Mouse (Mus musculus) T-helper 1 cell (primary cell): ENCODE measurements at regions not wholly inside any gene's neighbourhood (a gene's known extent, or its start where the extent isn't known, plus 50 kb on each side); places are given as distances from the start of the nearest gene placed in this dataset.

Source experiments
- in situ Hi-C: fragments of 300-600 bp; cut with MboI, MseI; formaldehyde crosslinking; loops from one replicate; pipeline ENCODE4 v1.15.1; 2025; ENCODE audit warnings: high pct_unique_total_duplicates

DNA sequence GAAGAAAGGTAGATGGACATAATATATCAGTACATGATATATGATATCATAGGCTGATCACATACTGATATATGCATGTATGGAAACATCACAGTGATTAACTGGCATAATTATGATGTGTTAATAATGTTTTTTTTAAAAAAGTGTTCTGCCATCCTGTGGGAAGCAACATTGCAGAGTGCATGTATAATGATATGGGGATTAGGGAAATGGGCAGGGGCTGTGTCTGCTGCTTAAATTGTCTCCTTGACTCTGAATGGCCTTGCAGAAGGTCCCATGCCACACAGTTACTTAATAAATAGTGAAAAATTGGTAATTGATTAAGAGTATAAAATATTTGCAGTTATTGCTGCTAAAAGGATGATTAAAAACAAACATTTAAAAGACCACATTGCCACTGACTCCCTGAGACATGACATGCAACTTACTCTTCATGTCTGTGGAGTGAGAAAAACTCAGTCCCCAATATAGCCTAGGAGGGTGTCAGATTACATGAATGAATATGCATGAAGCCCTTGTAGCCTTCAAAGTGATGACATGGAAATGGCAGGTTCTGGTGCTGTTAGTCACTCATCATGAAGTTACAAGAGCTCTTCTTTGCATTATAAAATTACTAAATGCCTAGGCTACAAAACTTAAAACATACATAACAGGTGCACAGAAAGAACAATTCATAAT lies 440.1 kb upstream of the Ube2e3 start:
- in situ Hi-C loops = no loop called here

GRCm38 (mm10) chr2:78418561-78419338 lies 449.2 kb upstream of the Ube2e3 start:
- in situ Hi-C loops = no loop called here

- in situ Hi-C loops = no loop called here
Observed at GRCm38 (mm10) chr2:78416574-78417109, 451.3 kb upstream of the Ube2e3 start.

DNA sequence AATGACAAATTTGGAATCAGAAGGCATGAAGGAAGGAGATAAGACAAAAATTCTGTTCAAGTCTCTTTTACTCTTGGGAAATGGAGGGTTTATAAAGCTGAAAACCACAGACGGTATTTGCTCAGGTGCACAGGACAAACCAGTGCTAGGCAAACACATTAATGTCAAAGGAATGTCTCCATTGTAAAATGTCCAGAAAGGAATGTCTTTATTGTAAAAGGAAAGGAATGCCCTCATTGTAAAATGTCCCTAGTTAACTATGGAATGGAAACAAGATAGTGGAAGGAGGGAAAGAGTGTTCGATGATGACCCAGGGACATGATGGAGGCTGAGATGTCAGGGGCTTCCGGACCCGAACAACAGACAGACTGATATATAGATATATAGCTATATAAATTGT lies 454.9 kb upstream of the Ube2e3 start:
- in situ Hi-C loops = no loop called here

- in situ Hi-C loops = no loop called here
Observed at GRCm38 (mm10) chr2:78403890-78404289, 457.7 kb upstream of the Cwc22 start.

DNA sequence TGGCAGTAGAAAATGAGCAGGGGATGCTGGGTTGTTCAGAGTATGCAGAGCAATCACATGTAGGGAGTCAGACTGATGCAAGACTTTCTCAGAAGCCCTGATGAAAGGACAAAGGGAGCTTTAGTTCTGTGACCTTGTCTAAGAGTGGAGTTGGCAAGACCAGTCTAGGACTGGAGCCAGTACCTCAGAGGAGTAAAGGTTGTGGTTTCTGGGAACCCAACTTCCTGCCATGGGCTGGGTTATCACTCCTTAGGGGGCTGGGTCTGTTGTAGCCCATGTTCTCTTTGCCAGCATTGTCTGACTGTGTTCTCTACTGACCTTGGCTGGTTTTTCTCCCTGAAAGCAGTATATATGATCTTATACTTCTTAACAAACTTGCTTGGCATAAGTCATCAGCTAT lies 453.1 kb upstream of the Cwc22 start:
- in situ Hi-C loops = no loop called here

DNA sequence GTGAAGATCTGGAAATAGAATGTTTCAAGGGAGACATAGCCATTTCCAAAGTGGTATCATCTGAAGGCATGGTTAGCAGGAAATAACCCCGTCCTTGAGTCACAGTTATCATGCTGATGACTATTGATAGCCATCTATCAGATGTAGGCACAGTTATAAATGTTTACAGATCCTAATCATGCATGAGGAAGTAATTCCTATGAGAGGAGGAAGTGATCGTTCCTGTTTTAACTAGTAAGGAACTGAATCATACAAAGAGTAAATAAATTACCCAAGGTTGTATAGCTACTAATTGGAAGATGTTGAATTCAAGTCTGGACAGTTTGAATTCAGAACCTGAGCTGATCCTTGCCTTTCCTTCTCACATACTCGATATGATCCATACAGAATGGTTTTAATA lies 450.7 kb upstream of the Cwc22 start:
- in situ Hi-C loops = no loop called here

GRCm38 (mm10) chr2:78393090-78393489 lies 446.9 kb upstream of the Cwc22 start:
- in situ Hi-C loops = no loop called here

- in situ Hi-C loops = no loop called here
Observed at GRCm38 (mm10) chr2:78392425-78392824, 446.2 kb upstream of the Cwc22 start.

GRCm38 (mm10) chr2:78388001-78388400 lies 441.8 kb upstream of the Cwc22 start:
- in situ Hi-C loops = no loop called here

DNA sequence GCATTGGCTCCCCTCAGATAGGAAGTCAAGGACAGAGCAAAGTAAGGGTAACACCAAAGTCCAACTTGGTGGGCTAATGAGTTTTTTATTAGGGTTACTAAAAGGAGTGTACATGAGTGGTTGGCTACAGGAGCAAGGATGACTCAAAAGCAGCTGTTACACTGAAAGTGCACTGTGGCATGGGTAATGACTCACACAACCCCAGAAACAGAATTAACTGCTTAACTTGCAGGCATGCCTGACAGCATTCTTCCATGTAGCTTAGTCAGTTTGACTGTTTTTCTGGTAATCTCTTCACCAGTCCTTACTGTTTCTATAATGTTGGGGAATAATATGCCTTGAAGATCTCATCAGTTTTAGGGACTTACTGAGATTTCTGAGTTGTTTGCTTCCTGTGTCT lies 435.1 kb upstream of the Cwc22 start:
- in situ Hi-C loops = no loop called here

GRCm38 (mm10) chr2:78331736-78332475 lies 385.7 kb upstream of the Cwc22 start:
- in situ Hi-C loops = no loop called here

DNA sequence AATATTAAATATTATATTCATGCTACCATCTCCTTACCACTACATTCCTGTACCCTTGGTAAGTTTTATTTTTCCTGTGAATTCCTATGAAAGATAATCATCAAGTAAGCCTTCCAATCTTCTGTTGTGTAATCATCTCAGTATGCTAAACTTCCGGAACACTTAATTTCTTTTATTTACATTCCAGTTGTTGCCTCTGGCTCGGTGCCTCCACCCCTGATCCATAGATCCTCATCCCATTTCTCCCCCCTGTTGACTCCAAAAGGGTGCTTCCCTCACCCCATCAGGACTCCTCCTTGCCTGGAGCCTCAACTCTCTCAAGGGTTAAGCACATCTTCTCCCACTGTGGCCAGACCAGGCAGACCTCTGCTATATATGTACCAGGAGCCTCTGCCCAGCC lies 379.9 kb upstream of the Cwc22 start:
- in situ Hi-C loops = no loop called here

DNA sequence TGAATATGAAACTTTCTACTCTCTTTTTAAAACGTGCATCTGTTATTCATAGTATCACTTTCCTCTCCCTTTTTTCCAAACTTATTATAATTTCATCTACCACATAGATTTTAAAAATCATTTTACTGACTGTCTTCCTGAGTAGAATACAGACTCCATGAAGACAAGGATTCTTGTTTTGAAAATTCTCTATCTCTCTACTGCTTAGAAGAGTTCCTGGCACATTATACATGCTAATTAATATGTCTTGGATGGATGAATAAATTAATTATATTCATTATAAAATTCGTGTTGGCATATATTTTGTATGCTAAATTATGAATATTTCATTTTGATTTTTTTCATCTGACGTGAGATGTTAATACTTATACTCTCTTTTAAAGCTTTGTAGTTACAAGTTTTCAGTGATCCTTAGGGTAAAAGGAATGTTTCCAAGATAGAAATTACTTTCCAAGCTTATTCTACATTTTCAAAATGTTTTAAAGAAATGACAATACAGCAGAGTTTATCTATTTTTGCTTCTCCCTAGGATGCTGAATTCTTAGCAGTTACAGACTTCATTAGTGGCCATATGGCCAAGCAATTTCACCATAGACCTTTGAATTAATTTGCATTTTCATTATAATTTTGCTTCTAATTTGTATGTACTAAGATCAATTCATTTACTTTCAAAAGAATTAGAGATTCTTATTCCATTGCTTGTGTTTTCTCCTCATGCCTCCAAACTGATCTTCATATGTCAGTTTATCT lies 376.2 kb upstream of the Cwc22 start:
- in situ Hi-C loops = no loop called here

DNA sequence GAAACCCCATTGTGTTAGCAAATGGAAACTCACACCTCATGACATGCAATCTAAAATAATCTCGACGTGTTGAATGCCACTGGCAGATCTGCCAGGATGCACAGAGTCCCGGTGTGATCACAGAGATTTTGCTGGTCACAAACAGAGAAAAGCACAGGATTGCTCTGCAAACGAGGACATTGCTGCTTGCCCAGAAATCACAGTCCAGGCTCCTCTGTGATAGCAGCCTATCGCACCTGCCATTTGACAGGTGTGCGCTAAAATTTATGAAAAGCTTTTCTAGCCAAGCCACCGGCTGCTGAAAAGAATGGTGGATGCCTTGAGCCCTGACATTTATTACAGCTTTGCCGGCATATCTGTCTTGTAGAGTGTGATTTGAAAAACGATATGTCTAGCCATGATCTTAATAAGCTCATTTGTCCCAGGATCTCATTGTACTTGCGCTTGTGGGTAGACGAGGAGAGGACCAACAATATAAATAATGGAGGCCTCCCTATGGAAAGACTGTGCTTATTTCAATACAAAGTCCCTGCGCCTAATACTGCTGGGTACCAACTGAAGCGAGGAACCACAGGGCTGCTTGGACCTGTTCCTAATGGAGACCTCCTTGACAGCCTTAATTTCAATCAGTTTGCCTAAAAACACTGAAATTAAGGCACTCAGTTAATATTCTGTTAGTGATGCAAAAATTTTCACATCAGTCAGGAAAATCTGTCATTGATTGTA lies 365.8 kb upstream of the Cwc22 start:
- in situ Hi-C loops = no loop called here

GRCm38 (mm10) chr2:78309361-78309760 lies 363.2 kb upstream of the Cwc22 start:
- in situ Hi-C loops = no loop called here

DNA sequence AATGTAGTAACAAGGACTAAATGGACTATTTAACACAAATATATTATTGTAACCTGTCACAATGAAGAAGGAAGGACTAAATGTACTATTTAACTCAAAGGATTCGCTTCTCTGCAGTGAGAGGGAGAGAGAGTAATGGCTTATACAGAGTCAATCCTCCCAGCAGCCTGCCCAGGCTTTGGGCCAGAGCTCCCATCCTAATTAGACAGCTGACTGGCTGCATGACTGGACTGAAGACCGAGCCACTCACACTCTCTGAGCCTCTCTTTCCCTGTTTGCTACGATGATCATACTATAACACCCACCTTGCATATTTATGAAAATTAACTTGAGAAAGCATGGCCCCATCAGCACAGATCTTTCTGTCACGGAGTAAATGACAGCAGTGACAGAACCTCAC lies 360.7 kb upstream of the Cwc22 start:
- in situ Hi-C loops = no loop called here

GRCm38 (mm10) chr2:78291665-78292064 lies 345.5 kb upstream of the Cwc22 start:
- in situ Hi-C loops = no loop called here

GRCm38 (mm10) chr2:78284806-78285205 lies 338.6 kb upstream of the Cwc22 start:
- in situ Hi-C loops = loop anchor here (10.0 kb wide), 1 partner anchor 1710 kb away; no protein-coding TSS in a partner anchor

DNA sequence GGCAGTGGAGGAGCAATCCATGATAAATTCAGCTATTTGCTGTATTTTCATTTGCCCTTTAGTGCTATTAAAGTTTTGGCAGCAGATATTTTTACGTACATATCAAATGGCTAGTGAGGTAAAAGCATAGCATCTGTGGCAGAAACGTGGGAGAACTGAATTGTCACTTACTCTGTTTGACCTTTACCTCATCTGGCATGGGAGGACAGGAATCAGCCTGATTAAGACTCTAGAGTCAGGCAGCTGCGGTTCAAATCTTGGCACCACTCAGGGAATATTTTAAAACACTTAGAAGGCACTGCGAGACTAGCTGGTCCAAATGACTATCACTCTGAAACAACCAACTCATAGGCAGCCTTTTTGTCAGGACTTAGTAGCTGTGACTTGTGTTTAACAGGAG lies 337.4 kb upstream of the Cwc22 start:
- in situ Hi-C loops = loop anchor here (10.0 kb wide), 1 partner anchor 1711 kb away; no protein-coding TSS in a partner anchor

DNA sequence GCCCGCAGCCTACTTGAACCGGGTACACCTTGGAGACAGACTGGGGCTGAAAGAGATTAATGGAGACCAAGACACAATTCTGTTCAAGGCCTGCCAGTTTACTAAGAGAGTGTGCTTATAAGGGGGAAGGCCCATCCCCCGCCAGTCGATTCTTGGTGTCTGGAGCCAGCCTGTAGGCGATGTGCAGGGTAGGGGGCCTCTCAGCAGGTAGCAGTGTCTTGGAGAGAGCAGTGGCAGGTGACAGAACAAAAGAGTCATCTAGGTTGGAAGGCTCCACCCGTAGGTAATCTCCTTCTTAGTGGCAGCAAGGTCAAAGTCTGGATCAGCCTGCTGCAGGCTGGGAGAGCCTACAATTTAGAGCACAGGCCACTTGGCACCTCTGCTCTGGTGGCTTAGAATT lies 335.7 kb upstream of the Cwc22 start:
- in situ Hi-C loops = loop anchor here (10.0 kb wide), 1 partner anchor 1713 kb away; no protein-coding TSS in a partner anchor
